Mouse (Mus musculus) liver, embryonic 12.5 days (tissue): ENCODE data around the gene Tut1. TPM values are rescaled to one million over a fixed set of nuclear protein-coding genes. Genes with fewer than 3 reads are reported as not detected.

Source experiments
- ATAC-seq: fragments of 200-750 bp; cut with Nextera tagmentation; 2 replicates; pipeline ENCODE4 v1.8.0; 2017; ENCODE audit warnings: moderate number of reproducible peaks, mild to moderate bottlenecking, moderate library complexity
- H3K27ac ChIP-seq: fragments of 300-500 bp; sonication (generic); 2 replicates; pipeline ENCODE4 v1.5.1; 2016; ENCODE audit warnings: mild to moderate bottlenecking
- H3K27me3 ChIP-seq: fragments of 300-500 bp; sonication (generic); replicated peaks from 2 replicates; pipeline ENCODE4 v1.6.1; 2016; ENCODE audit warnings: mild to moderate bottlenecking, moderate library complexity
- H3K36me3 ChIP-seq: fragments of 300-500 bp; sonication (generic); 2 replicates; pipeline ENCODE4 v1.6.1; 2016; ENCODE audit warnings: mild to moderate bottlenecking, moderate library complexity
- H3K4me1 ChIP-seq: fragments of 300-500 bp; sonication (generic); 2 replicates; pipeline ENCODE4 v1.6.1; 2016
- H3K4me2 ChIP-seq: fragments of 300-500 bp; sonication (generic); 2 replicates; pipeline ENCODE4 v1.6.1; 2016; ENCODE audit warnings: mild to moderate bottlenecking, moderate library complexity
- H3K4me3 ChIP-seq: fragments of 300-500 bp; sonication (generic); 2 replicates; pipeline ENCODE4 v1.5.1; 2016; ENCODE audit warnings: mild to moderate bottlenecking, moderate library complexity
- H3K9ac ChIP-seq: fragments of 300-500 bp; sonication (generic); 2 replicates; pipeline ENCODE4 v1.6.1; 2016; ENCODE audit warnings: mild to moderate bottlenecking, moderate library complexity
- H3K9me3 ChIP-seq: fragments of 300-500 bp; sonication (generic); replicated peaks from 2 replicates; pipeline ENCODE4 v1.6.1; 2016; ENCODE audit warnings: mild to moderate bottlenecking, moderate library complexity
- WGBS: fragments of 180-500 bp; shearing (Covaris S2); methylation state at CpG from one replicate; pipeline ENCODE4 v1.1.7; 2016; ENCODE audit not compliant: insufficient replicate concordance; 5-methylcytosine and 5-hydroxymethylcytosine counted together
- polyA plus RNA-seq: library from polyadenylated mRNA; unstranded; fragments of >200 nt; fragmentation: Nextera tagmentation; extraction: Ambion mirVana; gene quantifications from 2 replicates; pipeline ENCODE4 v1.2.1, GENCODE M21; 2016

Gene Tut1
- 26.0 and 27.7 TPM in 2 replicates for polyA plus RNA-seq

DNA sequence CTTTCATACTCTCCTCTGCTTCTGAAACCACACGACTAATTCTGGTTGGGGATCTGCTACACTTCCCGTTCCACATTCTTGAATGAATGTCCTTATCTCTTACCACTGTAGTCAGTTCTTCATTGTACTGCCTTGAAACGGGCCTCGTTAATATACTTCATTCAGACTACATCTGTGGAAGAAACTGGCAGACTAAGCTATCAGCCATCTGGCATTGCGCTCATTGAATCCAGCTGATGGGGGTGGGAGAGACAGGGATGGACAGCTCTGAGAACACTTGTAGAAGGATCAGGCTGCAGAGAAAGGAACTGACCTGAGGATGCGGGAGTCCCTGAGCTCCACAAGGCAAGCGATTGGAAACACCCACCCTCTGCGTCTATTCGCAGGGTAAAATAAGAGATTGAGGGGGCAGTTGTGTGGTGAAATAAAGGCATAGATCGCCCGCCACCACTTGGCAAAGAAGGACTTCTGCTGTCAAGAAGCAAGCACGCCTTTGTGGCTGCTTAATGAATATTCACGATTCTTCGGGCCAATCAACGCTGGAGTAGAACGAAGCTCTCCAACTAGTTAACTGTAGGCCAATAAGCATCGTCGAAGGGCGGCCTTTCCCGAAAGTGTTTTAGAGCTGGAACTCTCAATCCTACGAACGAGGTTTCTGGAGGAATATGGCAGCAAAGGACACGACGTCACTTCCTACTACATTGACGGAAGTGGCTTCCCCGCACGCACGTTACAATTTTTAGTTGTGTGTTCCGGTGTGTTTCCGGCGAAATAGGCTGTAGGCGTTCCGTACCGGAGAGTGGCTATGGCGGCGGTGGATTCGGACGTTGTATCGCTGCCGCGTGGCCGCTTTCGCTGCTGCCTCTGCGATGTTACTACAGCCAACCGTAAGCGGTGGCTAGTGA lies at the start of gene Tut1:
Tut1 (plus strand) TSS at position 713 of the 905 bp plus-strand sequence.
- H3K36me3 ChIP-seq: peaks cover 77% of the 10 kb centered on the region
- H3K9ac ChIP-seq: peak within 1 kb of the TSS; percentile 80
- WGBS: 1% methylated on average over 46 of the region's 46 CpGs
- peak; percentile 92 for ATAC-seq
- peak within 1 kb of the TSS; percentile 81 for H3K4me3 ChIP-seq
- peak within 1 kb of the TSS; percentile 82 for H3K27ac ChIP-seq
- no peaks in the 10 kb centered on the region for H3K9me3 ChIP-seq
- peak within 1 kb of the TSS; percentile 85 for H3K4me2 ChIP-seq
- peaks cover 44% of the 10 kb centered on the region for H3K4me1 ChIP-seq
- no peaks in the 10 kb centered on the region for H3K27me3 ChIP-seq

DNA sequence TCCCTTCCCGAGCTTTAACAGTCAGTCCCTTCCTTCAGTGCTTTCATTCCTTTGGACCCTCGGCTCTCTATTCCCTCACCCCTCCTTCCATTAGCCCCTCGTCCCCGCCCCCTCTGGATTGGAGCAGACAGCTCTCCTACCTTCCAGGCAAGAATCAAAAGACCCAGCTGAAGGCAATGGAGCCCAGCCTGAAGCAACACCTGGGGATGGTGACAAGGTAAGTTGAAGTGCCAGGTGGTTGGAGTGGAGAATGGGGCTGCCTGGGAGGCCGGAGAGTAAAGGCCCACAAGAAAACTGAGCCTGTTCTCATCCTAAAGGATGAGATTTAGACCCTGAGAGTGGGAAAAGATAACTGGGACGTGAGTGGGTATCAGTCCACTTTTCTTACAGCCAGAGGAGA lies 45.1 kb upstream of the Tut1 start:
- no peak overlapping the region for H3K4me2 ChIP-seq
- no peak overlapping the region for H3K27ac ChIP-seq
- H3K4me3 ChIP-seq: no peak overlapping the region
- no peaks in the 10 kb centered on the region for H3K27me3 ChIP-seq
- 89% methylated on average over 6 of the region's 6 CpGs for WGBS
- H3K9ac ChIP-seq: no peak overlapping the region
- H3K9me3 ChIP-seq: no peaks in the 10 kb centered on the region
- peaks cover 100% of the 10 kb centered on the region for H3K36me3 ChIP-seq
- no peak for ATAC-seq
- H3K4me1 ChIP-seq: no peaks in the 10 kb centered on the region

DNA sequence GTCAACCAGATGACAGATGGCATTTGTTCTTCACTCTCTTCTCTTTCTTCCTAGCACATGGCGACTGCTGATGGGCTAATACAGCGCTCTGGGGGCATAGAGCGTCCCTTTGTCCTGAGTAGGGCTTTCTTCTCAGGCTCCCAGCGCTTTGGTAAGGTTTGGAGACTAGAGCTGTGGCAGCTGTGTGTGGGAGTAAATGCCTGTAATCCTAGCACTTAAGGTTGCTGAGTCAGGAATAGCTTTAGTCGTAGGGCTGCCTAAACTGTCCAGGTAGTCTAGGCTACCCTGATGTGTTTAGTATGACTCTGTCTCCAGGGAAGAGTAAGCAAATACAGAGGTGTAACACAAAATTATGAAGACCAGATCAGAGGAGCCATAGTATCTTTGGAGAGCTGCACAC lies 41.8 kb upstream of the Tut1 start:
- H3K36me3 ChIP-seq: peaks cover 100% of the 10 kb centered on the region
- H3K27me3 ChIP-seq: no peaks in the 10 kb centered on the region
- H3K27ac ChIP-seq: no peak overlapping the region
- H3K9ac ChIP-seq: no peak overlapping the region
- no peaks in the 10 kb centered on the region for H3K9me3 ChIP-seq
- H3K4me2 ChIP-seq: no peak overlapping the region
- no peaks in the 10 kb centered on the region for H3K4me1 ChIP-seq
- no peak overlapping the region for H3K4me3 ChIP-seq
- 90% methylated on average over 5 of the region's 5 CpGs for WGBS
- ATAC-seq: no peak

DNA sequence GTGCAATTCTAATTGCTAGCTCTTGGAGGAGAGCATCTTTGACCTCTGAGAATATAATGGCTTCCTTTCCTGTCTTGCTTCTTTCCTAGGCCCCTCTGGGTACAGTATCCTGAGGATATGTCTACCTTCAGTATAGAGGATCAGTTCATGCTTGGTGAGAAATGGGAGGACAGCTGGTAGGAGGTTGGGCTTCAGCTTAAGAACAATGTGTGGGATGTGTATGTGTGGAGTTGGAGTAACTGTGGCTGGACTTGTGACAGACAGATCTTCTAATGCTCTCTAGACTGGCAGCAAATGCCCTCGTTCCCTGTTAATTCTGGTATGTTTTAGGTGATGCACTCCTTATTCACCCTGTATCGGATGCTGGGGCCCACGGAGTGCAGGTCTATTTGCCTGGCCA lies 39.4 kb upstream of the Tut1 start:
- no peaks in the 10 kb centered on the region for H3K9me3 ChIP-seq
- no peak overlapping the region for H3K4me2 ChIP-seq
- ATAC-seq: no peak
- no peaks in the 10 kb centered on the region for H3K27me3 ChIP-seq
- H3K4me1 ChIP-seq: peaks cover 8% of the 10 kb centered on the region; the same call in 1 of the 2 replicates
- no peak overlapping the region for H3K4me3 ChIP-seq
- no peak overlapping the region for H3K9ac ChIP-seq
- H3K36me3 ChIP-seq: peaks cover 80% of the 10 kb centered on the region
- WGBS: 92% methylated on average over 3 of the region's 3 CpGs
- H3K27ac ChIP-seq: no peak overlapping the region

DNA sequence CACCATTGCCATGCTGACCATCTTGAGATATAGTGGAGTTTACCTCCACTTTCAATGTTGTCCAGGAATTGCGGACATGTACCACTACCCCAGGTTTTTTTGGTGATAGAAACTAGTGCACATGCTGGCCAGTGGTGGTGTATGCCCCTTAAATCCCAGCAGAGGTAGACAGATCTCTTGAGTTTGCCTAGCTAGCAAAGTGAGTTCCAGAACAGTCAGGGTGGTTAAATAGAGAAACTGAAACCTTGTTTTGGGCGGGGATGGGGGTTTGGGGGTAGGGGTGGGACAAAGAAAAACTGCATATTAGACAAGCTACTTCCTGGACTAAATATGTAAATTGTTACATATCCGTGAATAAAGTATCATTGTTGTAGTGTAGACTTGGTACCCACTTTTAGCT lies 34.6 kb upstream of the Tut1 start:
- H3K4me2 ChIP-seq: no peak overlapping the region
- no peaks in the 10 kb centered on the region for H3K9me3 ChIP-seq
- WGBS: 73% methylated on average over 3 of the region's 3 CpGs
- H3K9ac ChIP-seq: no peak overlapping the region
- H3K36me3 ChIP-seq: peaks cover 51% of the 10 kb centered on the region
- peak overlapping the region; percentile 95; the same call in 1 of the 2 replicates for H3K27ac ChIP-seq
- ATAC-seq: no peak
- no peaks in the 10 kb centered on the region for H3K27me3 ChIP-seq
- peaks cover 46% of the 10 kb centered on the region for H3K4me1 ChIP-seq
- no peak overlapping the region for H3K4me3 ChIP-seq

DNA sequence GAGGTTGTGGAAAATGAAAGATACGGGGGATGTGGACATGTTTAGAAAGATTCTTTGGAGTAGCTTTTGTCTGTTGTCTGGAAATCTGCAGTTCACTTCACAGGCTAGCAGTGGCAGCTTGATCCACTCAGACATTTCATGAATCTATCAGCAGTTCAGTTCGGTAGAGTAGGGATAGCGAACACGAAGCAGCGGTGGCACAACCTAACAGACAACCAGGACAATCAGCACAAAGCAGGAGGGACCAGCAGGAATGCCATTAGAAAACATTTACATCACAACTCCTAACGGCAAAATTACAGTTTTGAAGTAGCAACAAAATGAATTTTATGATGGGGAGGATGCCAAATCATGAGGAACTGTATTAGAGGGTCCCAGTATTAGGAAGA lies 34.0 kb upstream of the Tut1 start:
- 64% methylated on average over 6 of the region's 6 CpGs for WGBS
- Histone ChIP-seq H3K4me2 (peak overlapping the region; percentile 87), H3K36me3 (peaks cover 50% of the 10 kb centered on the region), H3K4me1 (peaks cover 48% of the 10 kb centered on the region), H3K9ac (peak overlapping the region; percentile 90), H3K4me3 (peak overlapping the region; percentile 87), H3K9me3 (no peaks in the 10 kb centered on the region), H3K27me3 (no peaks in the 10 kb centered on the region), H3K27ac (peak overlapping the region; percentile 95)
- no peak for ATAC-seq

DNA sequence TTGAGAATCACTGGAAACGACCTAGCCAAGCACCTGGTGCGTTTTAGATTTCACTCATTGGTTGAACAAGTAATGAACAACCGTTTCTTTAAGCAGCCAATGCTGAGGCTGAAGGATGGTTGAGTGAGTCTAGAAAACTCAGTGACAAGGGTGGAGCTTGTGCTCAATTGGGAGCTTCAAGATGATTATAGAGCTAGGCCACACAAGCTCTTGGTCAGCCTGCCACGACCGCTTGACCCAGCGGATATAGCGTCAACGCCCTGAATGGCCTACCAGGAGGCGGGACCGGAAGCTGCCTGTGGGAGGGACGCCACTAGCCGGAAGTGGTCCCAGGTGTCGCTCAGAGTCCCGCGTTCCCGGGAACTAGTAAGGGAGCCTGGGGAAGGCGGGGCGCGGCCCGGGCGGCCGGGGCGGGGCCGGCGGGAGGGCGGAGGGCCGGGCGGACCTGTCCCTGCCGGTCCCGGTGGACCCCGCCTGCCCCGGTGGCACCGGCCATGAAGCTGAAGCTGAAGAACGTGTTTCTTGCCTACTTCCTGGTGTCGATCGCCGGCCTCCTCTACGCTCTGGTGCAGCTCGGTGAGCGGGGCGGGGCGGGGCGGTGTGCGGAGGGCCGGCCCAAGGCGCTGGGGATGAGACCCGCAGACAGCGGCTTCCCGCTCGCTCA lies 33.4 kb upstream of the Tut1 start, which contains the start of gene B3gat3:
B3gat3 (plus strand) TSS at position 302 of the 664 bp plus-strand sequence.
- ATAC-seq: peak; percentile 95
- Histone ChIP-seq H3K4me1 (peaks cover 48% of the 10 kb centered on the region), H3K4me3 (peak within 1 kb of the TSS; percentile 87), H3K4me2 (peak within 1 kb of the TSS; percentile 87), H3K9ac (peak within 1 kb of the TSS; percentile 90), H3K27me3 (no peaks in the 10 kb centered on the region), H3K9me3 (no peaks in the 10 kb centered on the region), H3K27ac (peak within 1 kb of the TSS; percentile 95), H3K36me3 (peaks cover 47% of the 10 kb centered on the region)
- WGBS: 2% methylated on average over 49 of the region's 50 CpGs

DNA sequence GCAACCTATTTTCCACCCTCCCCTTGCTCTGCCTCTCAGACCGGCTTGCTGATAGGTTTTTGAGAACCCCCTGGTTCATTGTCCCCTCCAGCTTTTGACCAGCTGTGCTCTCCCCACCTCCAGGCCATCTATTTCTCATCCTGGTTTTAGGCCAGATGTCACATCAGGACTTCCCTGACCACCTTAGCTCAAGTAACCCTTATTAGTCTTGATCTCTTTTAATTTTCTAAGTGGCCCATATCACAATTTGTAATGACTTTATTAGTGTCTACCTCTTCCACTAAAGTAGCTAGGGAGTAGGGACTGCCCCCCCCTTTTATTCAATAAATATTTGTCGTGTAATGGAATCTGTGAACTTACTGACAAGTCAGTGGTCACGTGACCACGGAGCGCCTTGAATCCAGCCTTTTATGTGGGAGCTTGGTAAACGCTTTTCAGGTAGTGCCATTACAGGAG lies 32.8 kb upstream of the Tut1 start:
- Histone ChIP-seq H3K9me3 (no peaks in the 10 kb centered on the region), H3K4me3 (peak overlapping the region; percentile 87), H3K4me2 (peak overlapping the region; percentile 87), H3K9ac (peak overlapping the region; percentile 90), H3K36me3 (peaks cover 47% of the 10 kb centered on the region), H3K27ac (peak overlapping the region; percentile 95), H3K4me1 (peaks cover 49% of the 10 kb centered on the region), H3K27me3 (no peaks in the 10 kb centered on the region)
- no peak for ATAC-seq
- WGBS: 2% methylated on average over 6 of the region's 6 CpGs

DNA sequence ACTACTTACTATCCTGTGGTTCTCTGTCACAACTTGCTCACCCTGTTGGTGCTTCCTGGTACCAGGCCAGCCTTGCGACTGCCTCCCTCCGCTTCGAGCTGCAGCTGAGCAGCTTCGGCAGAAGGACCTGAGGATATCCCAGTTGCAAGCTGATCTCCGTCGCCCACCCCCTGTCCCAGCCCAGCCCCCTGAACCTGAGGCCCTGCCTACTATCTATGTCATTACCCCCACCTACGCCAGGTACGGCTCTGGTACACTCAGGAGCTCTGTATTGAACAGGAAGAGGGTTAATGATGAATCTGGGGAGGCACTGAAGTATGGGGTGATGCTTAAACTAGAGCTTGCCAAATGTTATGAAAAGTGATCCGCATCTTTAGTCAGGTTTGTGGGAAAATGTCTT lies 31.9 kb upstream of the Tut1 start:
- Histone ChIP-seq H3K36me3 (peaks cover 47% of the 10 kb centered on the region), H3K9ac (peak overlapping the region; percentile 90)

DNA sequence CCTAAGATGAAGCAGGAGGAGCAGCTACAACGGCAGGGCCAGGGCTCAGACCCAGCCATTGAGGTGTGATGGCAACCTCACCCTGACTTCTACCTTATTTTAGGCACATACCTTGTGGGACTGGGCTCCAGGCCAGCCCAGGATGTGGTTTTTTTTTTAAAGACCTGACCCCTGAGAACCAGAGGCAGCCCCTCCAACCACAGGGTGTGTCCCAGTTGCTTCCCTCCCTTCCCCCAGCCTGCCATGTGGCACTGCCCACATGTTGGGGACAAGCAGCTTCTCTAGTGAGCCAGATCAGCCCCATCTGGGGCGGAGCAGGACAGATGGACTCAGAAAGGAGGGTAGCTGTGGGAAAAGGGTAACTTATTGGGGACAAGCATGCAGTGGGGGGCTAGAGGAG lies 26.9 kb upstream of the Tut1 start:
- Histone ChIP-seq H3K4me2 (no peak overlapping the region), H3K36me3 (peaks cover 61% of the 10 kb centered on the region), H3K4me1 (peaks cover 75% of the 10 kb centered on the region), H3K4me3 (no peak overlapping the region), H3K27ac (peak overlapping the region; percentile 92; the same call in 1 of the 2 replicates), H3K27me3 (no peaks in the 10 kb centered on the region), H3K9me3 (no peaks in the 10 kb centered on the region), H3K9ac (peak overlapping the region; percentile 40; the same call in 1 of the 2 replicates)
- WGBS: 63% methylated on average over 2 of the region's 2 CpGs
- no peak for ATAC-seq

More for the DNA sequence above, 31.9 kb upstream of the Tut1 start:
- H3K4me1 ChIP-seq: peaks cover 58% of the 10 kb centered on the region
- ATAC-seq: no peak
- peak overlapping the region; percentile 87 for H3K4me2 ChIP-seq
- H3K27ac ChIP-seq: peak overlapping the region; percentile 95; the same call in 1 of the 2 replicates
- WGBS: 72% methylated on average over 9 of the region's 9 CpGs
- no peaks in the 10 kb centered on the region for H3K27me3 ChIP-seq
- H3K9me3 ChIP-seq: no peaks in the 10 kb centered on the region
- peak overlapping the region; percentile 87 for H3K4me3 ChIP-seq

DNA sequence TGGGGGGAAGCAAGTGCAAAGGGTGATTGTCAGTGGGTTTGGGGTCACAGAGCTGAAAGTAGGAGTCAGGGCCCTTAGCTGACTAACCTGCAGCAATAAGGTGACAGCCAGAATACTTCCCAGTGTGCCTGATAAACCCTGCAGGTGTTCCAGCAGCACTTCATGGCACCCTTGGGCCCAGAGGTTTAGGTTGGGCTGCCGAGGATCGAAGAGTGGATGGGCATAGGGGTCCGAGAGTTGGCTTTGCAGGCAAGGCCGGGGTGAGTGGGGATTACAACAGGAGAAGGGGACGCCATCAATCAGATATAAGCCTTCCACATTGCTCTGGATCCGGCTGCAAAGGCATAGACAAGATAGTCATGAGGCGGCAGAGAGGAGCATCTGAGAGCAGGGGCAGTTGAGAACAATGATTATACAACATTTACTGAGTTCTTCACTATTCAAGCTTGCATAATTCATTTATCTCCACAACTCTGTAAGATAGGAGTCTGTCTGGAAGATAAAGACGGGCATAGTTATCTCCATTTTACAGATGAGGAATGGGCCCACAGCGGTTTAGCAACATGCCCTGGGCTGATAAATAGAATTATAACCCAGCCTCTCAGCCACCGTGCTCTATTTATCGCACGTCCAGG lies 25.6 kb upstream of the Tut1 start:
- ATAC-seq: peak; percentile 48
- WGBS: 33% methylated on average over 12 of the region's 12 CpGs
- Histone ChIP-seq H3K4me1 (peaks cover 62% of the 10 kb centered on the region), H3K27ac (peak overlapping the region; percentile 92), H3K9me3 (no peaks in the 10 kb centered on the region), H3K27me3 (no peaks in the 10 kb centered on the region), H3K36me3 (peaks cover 55% of the 10 kb centered on the region), H3K4me3 (peak overlapping the region; percentile 81), H3K4me2 (peak overlapping the region; percentile 96), H3K9ac (peak overlapping the region; percentile 83; the same call in 1 of the 2 replicates)
